Mouse (Mus musculus): ENCODE data around the gene Git1. TPM values are rescaled to one million over a fixed set of nuclear protein-coding genes. Genes with fewer than 3 reads are reported as not detected.

Git1 gene
- polyA plus RNA-seq, 1 experiment = not detected

DNA sequence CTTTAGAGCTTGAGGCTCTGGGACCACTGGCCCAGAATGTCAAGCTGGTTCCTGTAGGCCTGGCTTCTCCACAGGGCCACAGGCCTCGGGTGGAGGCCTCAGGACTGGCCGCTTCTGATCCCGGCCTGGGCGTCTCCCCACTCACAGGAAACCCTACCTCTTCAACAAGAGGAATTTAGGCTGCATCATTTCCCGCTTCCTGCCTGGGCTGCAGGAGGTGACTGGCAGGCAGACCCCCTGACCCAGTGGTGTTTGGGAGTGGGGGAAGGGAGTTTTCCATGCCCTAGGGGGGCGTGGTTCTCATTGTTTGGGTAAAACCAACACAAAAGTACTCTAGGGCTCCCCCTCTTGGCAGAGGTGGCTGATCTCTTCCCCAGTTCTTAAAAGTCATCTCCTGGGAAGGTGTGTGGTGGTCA is 4.0 kb downstream of the Git1 start:
- Histone ChIP-seq H3K27ac (ENCODE audit: insufficient read depth, low read depth, low read length) (peak overlapping the region; percentile 45), H3K4me3 (ENCODE audit: insufficient read depth, low read depth, low read length) (no peak overlapping the region), H3K4me1 (ENCODE audit: control insufficient read depth, insufficient read depth, low read length) (peaks cover 45% of the 10 kb centered on the region)
- WGBS = 55% methylated on average over 6 of the region's 6 CpGs
- no peak for TF ChIP-seq POLR2A (IDR thresholded peaks at IDR 0.05; ENCODE audit: insufficient read depth, low read depth, low read length)
- 0 out of 2 replicates have a peak, but pooled peaks have one; percentile 6 for TF ChIP-seq CTCF (IDR thresholded peaks at IDR 0.05; ENCODE audit: insufficient read depth, low read depth, low read length)

- TF ChIP-seq CTCF (IDR thresholded peaks at IDR 0.05; ENCODE audit: insufficient read depth, low read depth, low read length) = no peak
- TF ChIP-seq POLR2A (IDR thresholded peaks at IDR 0.05; ENCODE audit: insufficient read depth, low read depth, low read length) = no peak
- Histone ChIP-seq H3K4me3 (ENCODE audit: insufficient read depth, low read depth, low read length) (no peak overlapping the region), H3K27ac (ENCODE audit: insufficient read depth, low read depth, low read length) (peak overlapping the region; percentile 47), H3K4me1 (ENCODE audit: control insufficient read depth, insufficient read depth, low read length) (peaks cover 45% of the 10 kb centered on the region)
- 51% methylated on average over 4 of the region's 4 CpGs for WGBS
Observed at GRCm38 (mm10) chr11:77497851-77498250, 4.5 kb downstream of the Git1 start.

GRCm38 (mm10) chr11:77498261-77499139 is 5.1 kb downstream of the Git1 start:
- WGBS = 71% methylated on average over 12 of the region's 12 CpGs
- peak overlapping the region; percentile 47 for H3K27ac ChIP-seq (ENCODE audit: insufficient read depth, low read depth, low read length)
- H3K4me3 ChIP-seq (ENCODE audit: insufficient read depth, low read depth, low read length) = no peak overlapping the region

DNA sequence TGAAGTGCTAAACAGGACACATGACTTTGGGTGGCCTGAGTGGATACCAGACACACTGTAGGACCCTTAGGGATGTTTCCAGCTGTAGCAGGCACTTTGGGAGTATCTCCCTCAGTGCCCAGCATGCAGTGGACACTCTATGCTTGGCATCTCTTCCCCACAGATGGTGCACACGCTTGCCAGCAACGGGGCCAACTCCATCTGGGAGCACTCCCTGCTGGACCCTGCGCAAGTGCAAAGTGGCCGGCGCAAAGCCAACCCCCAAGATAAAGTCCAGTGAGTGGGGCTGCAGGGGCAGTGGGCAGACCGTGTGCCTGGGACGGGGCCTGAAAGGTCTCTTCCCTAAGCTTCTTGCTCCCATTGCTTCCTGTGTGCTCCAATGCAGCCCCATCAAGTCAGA is 6.0 kb downstream of the Git1 start:
- no peak for TF ChIP-seq CTCF (IDR thresholded peaks at IDR 0.05; ENCODE audit: insufficient read depth, low read depth, low read length)
- TF ChIP-seq POLR2A (IDR thresholded peaks at IDR 0.05; ENCODE audit: insufficient read depth, low read depth, low read length) = no peak
- no peak overlapping the region for H3K27ac ChIP-seq (ENCODE audit: insufficient read depth, low read depth, low read length)

More at GRCm38 (mm10) chr11:77498261-77499139, 5.1 kb downstream of the Git1 start:
- TF ChIP-seq POLR2A (IDR thresholded peaks at IDR 0.05; ENCODE audit: insufficient read depth, low read depth, low read length) (no peak), CTCF (IDR thresholded peaks at IDR 0.05; ENCODE audit: insufficient read depth, low read depth, low read length) (no peak)
- H3K4me1 ChIP-seq (ENCODE audit: control insufficient read depth, insufficient read depth, low read length) = peaks cover 47% of the 10 kb centered on the region

GRCm38 (mm10) chr11:77500361-77501325 is 7.3 kb downstream of the Git1 start:
- Histone ChIP-seq H3K4me1 (ENCODE audit: control insufficient read depth, insufficient read depth, low read length) (peaks cover 41% of the 10 kb centered on the region), H3K4me3 (ENCODE audit: insufficient read depth, low read depth, low read length) (no peak overlapping the region), H3K27ac (ENCODE audit: insufficient read depth, low read depth, low read length) (no peak overlapping the region)
- no peak for TF ChIP-seq POLR2A (IDR thresholded peaks at IDR 0.05; ENCODE audit: insufficient read depth, low read depth, low read length)
- TF ChIP-seq CTCF (IDR thresholded peaks at IDR 0.05; ENCODE audit: insufficient read depth, low read depth, low read length) = peak; percentile 15; the same call in 1 of the 2 replicates
- 60% methylated on average over 17 of the region's 17 CpGs for WGBS

More for the DNA sequence above, 6.0 kb downstream of the Git1 start:
- peaks cover 48% of the 10 kb centered on the region for H3K4me1 ChIP-seq (ENCODE audit: control insufficient read depth, insufficient read depth, low read length)
- no peak overlapping the region for H3K4me3 ChIP-seq (ENCODE audit: insufficient read depth, low read depth, low read length)
- WGBS = 74% methylated on average over 7 of the region's 7 CpGs

DNA sequence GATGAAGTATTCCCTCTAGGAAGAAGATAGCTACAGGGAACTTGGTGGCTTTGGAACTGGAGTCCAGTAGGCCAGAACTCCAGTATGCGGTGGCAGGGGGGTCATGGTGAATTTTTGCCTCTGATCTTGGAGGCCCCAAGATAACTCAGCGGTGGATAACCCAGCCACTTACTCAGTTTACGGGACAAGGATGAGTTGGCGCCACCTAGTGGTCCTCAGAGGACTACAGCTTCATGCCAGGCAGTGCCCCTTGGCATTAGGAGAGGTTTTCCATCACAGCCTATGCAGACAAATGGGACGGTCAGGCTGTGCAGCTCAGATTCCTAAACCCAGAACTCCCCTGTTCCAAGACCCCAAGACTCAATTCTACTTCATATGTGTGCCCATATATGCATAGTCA is 8.0 kb downstream of the Git1 start:
- Histone ChIP-seq H3K27ac (ENCODE audit: insufficient read depth, low read depth, low read length) (no peak overlapping the region), H3K4me1 (ENCODE audit: control insufficient read depth, insufficient read depth, low read length) (peaks cover 38% of the 10 kb centered on the region), H3K4me3 (ENCODE audit: insufficient read depth, low read depth, low read length) (no peak overlapping the region)
- WGBS = 8% methylated on average over 5 of the region's 5 CpGs
- TF ChIP-seq POLR2A (IDR thresholded peaks at IDR 0.05; ENCODE audit: insufficient read depth, low read depth, low read length) (no peak), CTCF (IDR thresholded peaks at IDR 0.05; ENCODE audit: insufficient read depth, low read depth, low read length) (peak; percentile 79)

- Histone ChIP-seq H3K4me1 (ENCODE audit: control insufficient read depth, insufficient read depth, low read length) (peaks cover 35% of the 10 kb centered on the region), H3K4me3 (ENCODE audit: insufficient read depth, low read depth, low read length) (no peak overlapping the region), H3K27ac (ENCODE audit: insufficient read depth, low read depth, low read length) (no peak overlapping the region)
- WGBS = 95% methylated on average over 4 of the region's 4 CpGs
- no peak for TF ChIP-seq CTCF (IDR thresholded peaks at IDR 0.05; ENCODE audit: insufficient read depth, low read depth, low read length)
- TF ChIP-seq POLR2A (IDR thresholded peaks at IDR 0.05; ENCODE audit: insufficient read depth, low read depth, low read length) = no peak
Observed at GRCm38 (mm10) chr11:77501971-77502370, 8.6 kb downstream of the Git1 start.

- 80% methylated on average over 6 of the region's 6 CpGs for WGBS
- no peak overlapping the region for H3K4me3 ChIP-seq (ENCODE audit: insufficient read depth, low read depth, low read length)
- no peak overlapping the region for H3K27ac ChIP-seq (ENCODE audit: insufficient read depth, low read depth, low read length)
- TF ChIP-seq CTCF (IDR thresholded peaks at IDR 0.05; ENCODE audit: insufficient read depth, low read depth, low read length) (no peak), POLR2A (IDR thresholded peaks at IDR 0.05; ENCODE audit: insufficient read depth, low read depth, low read length) (no peak)
- peaks cover 30% of the 10 kb centered on the region for H3K4me1 ChIP-seq (ENCODE audit: control insufficient read depth, insufficient read depth, low read length)
Observed at GRCm38 (mm10) chr11:77502481-77502880, 9.1 kb downstream of the Git1 start.
